Comparison of ENCODE assay signal across 31 mouse cellular contexts in genomic region chr9:70958381-70958780, GRCm38 (mm10). TPM values are rescaled to one million over a fixed set of nuclear protein-coding genes. Genes with fewer than 3 reads are reported as not detected.
DNase-seq lines count a peak whose midpoint lies in the region; ATAC-seq lines count a peak whose summit lies in the region.
"Had no signal": no experiment of that assay in that cellular context is flagged by ENCODE, and none has a peak within 500 bp of the region (broad histone marks: within the 10 kb centered on the region; RNA-seq: fewer than 3 reads in every experiment).

No protein-coding gene starts in this region.

- H3K4me2 ChIP-seq in neural tube, embryonic 15.5 days = no peak overlapping the region
- H3K4me2 ChIP-seq: embryonic facial prominence, embryonic 13.5 days; forebrain, embryonic 15.5 days; heart, embryonic 15.5 days; kidney, embryonic 15.5 days; limb, embryonic 12.5 days; liver, embryonic 15.5 days; lung, embryonic 14.5 days; midbrain, embryonic 12.5 days had no signal

- no peaks in the 10 kb centered on the region for H3K36me3 ChIP-seq in neural tube, embryonic 15.5 days
- H3K36me3 ChIP-seq: embryonic facial prominence, embryonic 13.5 days; forebrain, embryonic 10.5 days; forebrain, embryonic 15.5 days; heart, embryonic 15.5 days; kidney, embryonic 15.5 days; limb, embryonic 12.5 days; liver, embryonic 15.5 days; midbrain, embryonic 12.5 days had no signal

- peaks cover 5% of the 10 kb centered on the region for H3K4me1 ChIP-seq in neural tube, embryonic 15.5 days
- H3K4me1 ChIP-seq: embryonic facial prominence, embryonic 13.5 days; forebrain, embryonic 15.5 days; heart, embryonic 15.5 days; kidney, embryonic 15.5 days; liver, embryonic 15.5 days; midbrain, embryonic 12.5 days had no signal

- no peaks in the 10 kb centered on the region; the same call in 1 of the 2 replicates for H3K27me3 ChIP-seq in neural tube, embryonic 15.5 days (replicated peaks)
- H3K27me3 ChIP-seq: CH12.LX; embryonic facial prominence, embryonic 13.5 days; forebrain, embryonic 15.5 days; heart, embryonic 15.5 days; kidney, embryonic 15.5 days; limb, embryonic 12.5 days; liver, embryonic 15.5 days; midbrain, embryonic 12.5 days had no signal

- DNase-seq in cerebellum, postnatal 4 days (ENCODE audit: low spot score in 2 of 2) = no peak
- DNase-seq in brain, adult 2 months (ENCODE audit: low read depth, low spot score) = peak; percentile 95
- DNase-seq in cerebellum, adult 8-10 months = peak; percentile 87
- peak; percentile 88 for DNase-seq in cerebellum, postnatal 25 days
- no peak for DNase-seq in layer of hippocampus, adult 9-11 months
- DNase-seq: adrenal gland, adult 2 months; adrenal gland, postnatal 36 days; gastrocnemius, postnatal 25 days; kidney, adult 18-20 months; kidney, postnatal 25 days; layer of hippocampus, postnatal 36 days; lung, embryonic 14.5 days; right cerebral cortex, postnatal 25 days; spleen, adult 18-20 months; thymus, postnatal 14 days had no signal

- no peak overlapping the region for H3K4me3 ChIP-seq in neural tube, embryonic 15.5 days (replicated peaks)
- H3K4me3 ChIP-seq: embryonic facial prominence, embryonic 13.5 days; forebrain, embryonic 10.5 days; forebrain, embryonic 15.5 days; heart, embryonic 15.5 days; kidney, embryonic 15.5 days; limb, embryonic 12.5 days; liver, embryonic 15.5 days; midbrain, embryonic 12.5 days had no signal

- WGBS in neural tube, embryonic 15.5 days = 76% methylated on average over 5 of the region's 5 CpGs

- no peak overlapping the region for H3K27ac ChIP-seq in neural tube, embryonic 15.5 days (replicated peaks)
- H3K27ac ChIP-seq: embryonic facial prominence, embryonic 13.5 days; forebrain, embryonic 10.5 days; forebrain, embryonic 15.5 days; heart, embryonic 15.5 days; kidney, embryonic 15.5 days; limb, embryonic 12.5 days; liver, embryonic 15.5 days; midbrain, embryonic 12.5 days had no signal

- peak; percentile 76 for ATAC-seq in cerebellum, adult (ENCODE audit: insufficient number of reproducible peaks, low FRiP score, low TSS enrichment)
- ATAC-seq in neural tube, embryonic 15.5 days (ENCODE audit: low FRiP score) = no peak
- ATAC-seq: activated CD4-positive, CD25-positive, alpha-beta regulatory T cell, adult 4 months; forebrain, embryonic 15.5 days; hindbrain, embryonic 16.5 days had no signal

- no peak overlapping the region for H3K9ac ChIP-seq in neural tube, embryonic 15.5 days (replicated peaks)
- H3K9ac ChIP-seq: embryonic facial prominence, embryonic 13.5 days; forebrain, embryonic 15.5 days; heart, embryonic 15.5 days; kidney, embryonic 15.5 days; limb, embryonic 12.5 days; liver, embryonic 15.5 days; lung, embryonic 14.5 days; midbrain, embryonic 12.5 days had no signal

- H3K9me3 ChIP-seq in neural tube, embryonic 15.5 days (replicated peaks) = no peaks in the 10 kb centered on the region
- H3K9me3 ChIP-seq: embryonic facial prominence, embryonic 13.5 days; forebrain, embryonic 10.5 days; forebrain, embryonic 15.5 days; heart, embryonic 15.5 days; kidney, embryonic 15.5 days; limb, embryonic 12.5 days; liver, embryonic 15.5 days; midbrain, embryonic 12.5 days had no signal

RNA-seq across cellular contexts. Expression of gene Lipc, which starts 6.4 kb away (rescaled TPM):
- polyA plus RNA-seq in neural tube, embryonic 15.5 days (2015; fragmentation: Nextera tagmentation; extraction: Ambion mirVana) = 0.35 TPM in 1 of 2 replicates, not detected in the other
- polyA plus RNA-seq: C2C12; forebrain, embryonic 10.5 days; forebrain, embryonic 15.5 days; hindbrain, embryonic 11.5 days; intestine, embryonic 14.5 days; limb, embryonic 12.5 days; midbrain, embryonic 12.5 days had no signal

Comparison
In these comparisons a context has a peak if more than half of its experiments do, and no peak if none do; other contexts are left out.
1. DNase-seq: peak in brain, adult 2 months (single experiment), cerebellum, adult 8-10 months (single experiment) and cerebellum, postnatal 25 days (2 of 2); none in cerebellum, postnatal 4 days (0 of 2) and layer of hippocampus, adult 9-11 months (single experiment).